8 mouse cellular contexts compared by ENCODE assay signal in genomic region chr11:86543960-86544638, GRCm38 (mm10). TPM values are rescaled to one million over a fixed set of nuclear protein-coding genes. Genes with fewer than 3 reads are reported as not detected.
DNase-seq lines count a peak whose midpoint lies in the region; ATAC-seq and TF ChIP-seq lines count a peak whose summit lies in the region.

No protein-coding gene starts in this region.

- no peak for TF ChIP-seq POLR2A in cerebellum, adult 2 months (IDR thresholded peaks at IDR 0.05; ENCODE audit: borderline replicate concordance, insufficient read depth, low read length)

- H3K27ac ChIP-seq in cerebellum, adult 2 months (ENCODE audit: insufficient read depth, low read length): peak overlapping the region; percentile 26; the same call in 1 of the 2 replicates
- peak overlapping the region; percentile 78 for H3K27ac ChIP-seq in forebrain, embryonic 13.5 days
- H3K27ac ChIP-seq in midbrain, postnatal 0 days (ENCODE audit: low read depth, low read length): peak overlapping the region; percentile 89

- H3K9me3 ChIP-seq in forebrain, embryonic 13.5 days (replicated peaks): no peaks in the 10 kb centered on the region
- no peaks in the 10 kb centered on the region for H3K9me3 ChIP-seq in midbrain, postnatal 0 days (ENCODE audit: low read length)

- under 1% methylated on average over 43 of the region's 50 CpGs for WGBS in cerebellum, adult 2 months
- under 1% methylated on average over 40 of the region's 50 CpGs for WGBS in forebrain, embryonic 13.5 days
- under 1% methylated on average over 36 of the region's 50 CpGs for WGBS in midbrain, postnatal 0 days

- TF ChIP-seq CTCF in cerebellum, adult 2 months (IDR thresholded peaks at IDR 0.05; ENCODE audit: borderline replicate concordance, insufficient read depth, low read depth, low read length): no peak
- TF ChIP-seq CTCF in midbrain, postnatal 0 days (IDR thresholded peaks at IDR 0.05): no peak

- peak overlapping the region; percentile 81 for H3K4me3 ChIP-seq in cerebellum, adult 2 months (replicated peaks; ENCODE audit: insufficient read depth, low read depth, low read length)
- H3K4me3 ChIP-seq in forebrain, embryonic 13.5 days: peak overlapping the region; percentile 97
- peak overlapping the region; percentile 83 for H3K4me3 ChIP-seq in midbrain, postnatal 0 days (ENCODE audit: low read depth, low read length)

- H3K9ac ChIP-seq in forebrain, embryonic 13.5 days: peak overlapping the region; percentile 97
- H3K9ac ChIP-seq in midbrain, postnatal 0 days (replicated peaks; ENCODE audit: low read length, poor library complexity, severe bottlenecking): peak overlapping the region; percentile 92

- H3K27me3 ChIP-seq in cerebellum, adult 2 months (ENCODE audit: control insufficient read depth, insufficient read depth, low read length): no peaks in the 10 kb centered on the region
- H3K27me3 ChIP-seq in forebrain, embryonic 13.5 days: no peaks in the 10 kb centered on the region
- no peaks in the 10 kb centered on the region for H3K27me3 ChIP-seq in midbrain, postnatal 0 days (ENCODE audit: insufficient read depth, low read length)

- H3K36me3 ChIP-seq in forebrain, embryonic 13.5 days (ENCODE audit: poor library complexity, severe bottlenecking): peaks cover 3% of the 10 kb centered on the region; the same call in 1 of the 2 replicates
- H3K36me3 ChIP-seq in midbrain, postnatal 0 days (ENCODE audit: insufficient read depth, low read length): no peaks in the 10 kb centered on the region

- H3K4me1 ChIP-seq in cerebellum, adult 2 months (ENCODE audit: control insufficient read depth, insufficient read depth, low read length): no peaks in the 10 kb centered on the region
- H3K4me1 ChIP-seq in forebrain, embryonic 13.5 days: peaks cover 27% of the 10 kb centered on the region
- no peaks in the 10 kb centered on the region; the same call in 1 of the 2 replicates for H3K4me1 ChIP-seq in midbrain, postnatal 0 days (ENCODE audit: insufficient read depth, low read length)

- no peak for DNase-seq in cerebellum, adult 2 months
- DNase-seq in cerebellum, adult 11-12 months: no peak
- peak; percentile 47 for DNase-seq in spleen, adult 12 weeks (ENCODE audit: low spot score)
- DNase-seq in spleen, adult 18-20 months: no peak
- peak; percentile 15 for DNase-seq in layer of hippocampus, adult 9-11 months
- DNase-seq in midbrain, postnatal 0 days (ENCODE audit: low spot score): peak; percentile 1
- DNase-seq in ovary, postnatal 14 days (ENCODE audit: low spot score): no peak

- H3K4me2 ChIP-seq in forebrain, embryonic 13.5 days: peak overlapping the region; percentile 90
- H3K4me2 ChIP-seq in midbrain, postnatal 0 days (ENCODE audit: low read depth, low read length, poor library complexity, severe bottlenecking): peak overlapping the region; percentile 74

- peak; percentile 49 for ATAC-seq in forebrain, embryonic 13.5 days
- peak; percentile 55 for ATAC-seq in midbrain, postnatal 0 days (ENCODE audit: low FRiP score)

RNA-seq across cellular contexts. Expression of gene Rps6kb1, which starts 0.5 kb away (rescaled TPM):
- polyA plus RNA-seq in cerebellum, adult 2 months (2012; rRNA removed): 25.6 and 28.9 TPM in 2 replicates
- polyA plus RNA-seq in forebrain, embryonic 13.5 days (2015; fragmentation: Nextera tagmentation; extraction: Ambion mirVana): 62.6 and 63.9 TPM in 2 replicates
- total RNA-seq in midbrain, postnatal 0 days (2014; rRNA removed): 35.6 and 47.9 TPM in 2 replicates
- 53.7 and 59.6 TPM in 2 replicates for polyA plus RNA-seq in midbrain, postnatal 0 days (2015; fragmentation: Nextera tagmentation; extraction: Ambion mirVana)

RNA-seq across cellular contexts. Expression of gene Tubd1, which starts 0.7 kb away (rescaled TPM):
- 3.5 and 4.0 TPM in 2 replicates for polyA plus RNA-seq in cerebellum, adult 2 months (2012; rRNA removed)
- polyA plus RNA-seq in forebrain, embryonic 13.5 days (2015; fragmentation: Nextera tagmentation; extraction: Ambion mirVana): 9.9 and 10.7 TPM in 2 replicates
- 1.7 and 2.7 TPM in 2 replicates for total RNA-seq in midbrain, postnatal 0 days (2014; rRNA removed)
- polyA plus RNA-seq in midbrain, postnatal 0 days (2015; fragmentation: Nextera tagmentation; extraction: Ambion mirVana): 4.5 and 5.0 TPM in 2 replicates

RNA-seq across cellular contexts. Expression of gene Rnft1, which starts 59.6 kb away (rescaled TPM):
- polyA plus RNA-seq in cerebellum, adult 2 months (2012; rRNA removed): 11.4 and 11.6 TPM in 2 replicates
- 15.9 and 16.5 TPM in 2 replicates for polyA plus RNA-seq in forebrain, embryonic 13.5 days (2015; fragmentation: Nextera tagmentation; extraction: Ambion mirVana)
- 6.2 and 9.3 TPM in 2 replicates for total RNA-seq in midbrain, postnatal 0 days (2014; rRNA removed)
- 9.7 and 11.6 TPM in 2 replicates for polyA plus RNA-seq in midbrain, postnatal 0 days (2015; fragmentation: Nextera tagmentation; extraction: Ambion mirVana)

Comparison
In these comparisons a context has a peak if more than half of its experiments do, and no peak if none do; other contexts are left out.
1. DNase-seq: peak in spleen, adult 12 weeks (single experiment), layer of hippocampus, adult 9-11 months (single experiment) and midbrain, postnatal 0 days (single experiment); none in cerebellum, adult 2 months (0 of 2), cerebellum, adult 11-12 months (single experiment), spleen, adult 18-20 months (0 of 2) and ovary, postnatal 14 days (single experiment).
2. H3K27ac ChIP-seq: peak in every context shown above with its lines; median percentile 89 in midbrain, postnatal 0 days; 78 in forebrain, embryonic 13.5 days; 26 in cerebellum, adult 2 months.
3. Peak in every context shown above with its lines, with median percentiles within 50 percentile points of each other: H3K4me3 ChIP-seq.